Mouse (Mus musculus): ENCODE measurements around the gene Retn.

Gene Retn

GRCm38 (mm10) chr8:3687537-3687936, 32.0 kb downstream of the Retn start:
- in situ Hi-C loops (cut with MboI; ENCODE audit: low pct_unique_long_range_greater_than_20kb in 1 of 2, low sequenced_read_pairs in 2 of 2, unreplicated experiment in 1 of 2) = no loop called here

GRCm38 (mm10) chr8:3690774-3691173, 35.2 kb downstream of the Retn start:
- in situ Hi-C loops (cut with MboI; ENCODE audit: low pct_unique_long_range_greater_than_20kb in 1 of 2, low sequenced_read_pairs in 2 of 2, unreplicated experiment in 1 of 2) = no loop called here

- in situ Hi-C loops (cut with MboI; ENCODE audit: low pct_unique_long_range_greater_than_20kb in 1 of 2, low sequenced_read_pairs in 2 of 2, unreplicated experiment in 1 of 2) = no loop called here
Observed at GRCm38 (mm10) chr8:3694121-3694520, 38.6 kb downstream of the Retn start, which contains the start of gene Fcer2a. Fcer2a (minus strand) TSS chr8:3694175.

DNA sequence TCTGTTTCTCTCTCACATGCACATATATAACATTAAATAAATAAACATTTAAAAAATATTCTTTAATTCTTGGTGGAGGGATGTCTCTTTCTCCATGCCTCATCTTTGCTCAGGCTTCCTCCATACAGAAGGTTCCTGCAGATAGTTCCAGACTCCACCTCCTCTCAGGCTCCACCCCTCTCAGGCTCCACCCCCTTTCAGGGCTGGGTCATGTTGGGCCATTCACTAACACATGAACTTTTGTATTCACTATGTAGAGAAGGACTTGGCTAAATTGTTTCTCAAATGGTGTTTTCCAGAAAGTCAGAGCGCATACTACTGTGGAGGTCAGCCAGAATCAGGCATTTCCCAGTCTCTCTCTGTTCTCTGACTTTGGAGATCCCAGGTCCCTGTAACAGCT, 45.9 kb downstream of the Retn start:
- in situ Hi-C loops (cut with MboI; ENCODE audit: low pct_unique_long_range_greater_than_20kb in 1 of 2, low sequenced_read_pairs in 2 of 2, unreplicated experiment in 1 of 2) = loop anchor here (25.0 kb wide), 2 partner anchors 261 to 661 kb away; partner anchors contain the start of gene Cd209c (in 1 of the 2)

- in situ Hi-C loops (cut with MboI; ENCODE audit: low pct_unique_long_range_greater_than_20kb in 1 of 2, low sequenced_read_pairs in 2 of 2, unreplicated experiment in 1 of 2) = loop anchor here (25.0 kb wide), 2 partner anchors 257 to 657 kb away; partner anchors contain the start of gene Cd209c (in 1 of the 2)
Observed at GRCm38 (mm10) chr8:3705711-3706110, 50.1 kb downstream of the Retn start.

DNA sequence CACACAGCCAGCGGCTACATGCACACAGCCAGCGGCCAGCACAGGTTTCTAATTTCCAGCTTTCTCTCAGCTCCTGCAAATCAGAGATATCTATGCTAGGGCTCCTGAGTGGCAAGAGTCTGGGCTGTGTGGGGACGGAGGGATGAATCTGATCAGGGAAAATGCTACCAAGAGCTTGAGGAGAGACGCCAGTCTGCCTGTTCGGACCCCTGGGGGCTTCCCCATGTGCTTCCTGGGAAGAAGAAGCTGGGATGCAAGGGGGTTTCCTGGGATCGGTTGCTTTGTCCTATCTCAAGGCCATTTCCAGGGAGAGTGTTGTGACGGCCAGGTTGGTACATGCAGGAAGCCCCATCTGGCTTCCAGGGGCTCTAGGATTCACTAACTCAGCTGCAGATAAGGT, 52.0 kb downstream of the Retn start:
- in situ Hi-C loops (cut with MboI; ENCODE audit: low pct_unique_long_range_greater_than_20kb in 1 of 2, low sequenced_read_pairs in 2 of 2, unreplicated experiment in 1 of 2) = loop anchor here (25.0 kb wide), 2 partner anchors 255 to 655 kb away; partner anchors contain the start of gene Cd209c (in 1 of the 2)
